Mouse (Mus musculus) midbrain, embryonic 16.5 days (tissue): Measurements from ENCODE around the gene Epas1. TPM values are rescaled to one million over a fixed set of nuclear protein-coding genes. Genes with fewer than 3 reads are reported as not detected.

Source experiments
- polyA plus RNA-seq: library from polyadenylated mRNA; unstranded; fragments of >200 nt; fragmentation: Nextera tagmentation; extraction: Ambion mirVana; gene quantifications from 2 replicates; pipeline ENCODE4 v1.2.1, GENCODE M21; 2015

The Epas1 gene
- polyA plus RNA-seq, 1 experiment from 2014 or later: 5.4 TPM

Other genes starting within 250 kb of the Epas1 start
- 0.44 and 0.63 TPM in 2 replicates for gene Gm10309, start 248.5 kb upstream of the Epas1 start, polyA plus RNA-seq
- not detected in 2 replicates for gene Tmem247, start 163.6 kb downstream of the Epas1 start, polyA plus RNA-seq
- 0.29 TPM in 1 of 2 replicates, not detected in the other for gene Atp6v1e2, start 194.2 kb downstream of the Epas1 start, polyA plus RNA-seq
- 5.3 and 6.0 TPM in 2 replicates for gene Rhoq, start 209.4 kb downstream of the Epas1 start, polyA plus RNA-seq